Mouse (Mus musculus) erythroblast, adult 5-6 weeks (primary cell): ENCODE measurements around the gene Ost4. TPM values are rescaled to one million over a fixed set of nuclear protein-coding genes. Genes with fewer than 3 reads are reported as not detected.
A peak's percentile ranks its signal among the peaks of the same experiment; 100 is the strongest.

Experiments used
- ATAC-seq: replicated peaks from 2 replicates; pipeline ENCODE4 v1.8.0; 2016; ENCODE audit warnings: moderate number of reproducible peaks, mild to moderate bottlenecking, moderate TSS enrichment, inconsistent platforms; ENCODE audit not compliant: poor library complexity, low FRiP score, severe bottlenecking
- total RNA-seq, 2 experiments: library from RNA; stranded (forward) in 1 of 2; stranded (reverse) in 1 of 2; fragments of 150-400 nt in 1 of 2; fragments of 200-764, 138-1000 nt in 1 of 2; gene quantifications; 2 replicates each; pipeline versions ENCODE4 v1.2.3 to v1.2.4; 2015 to 2017; ENCODE audit warnings: low replicate concordance in 2 of 2

Gene Ost4
- total RNA-seq (2015; ENCODE audit: low replicate concordance) (167 and 176 TPM in 2 replicates), total RNA-seq (2017; ENCODE audit: low replicate concordance) (63.0 and 140 TPM in 2 replicates)

GRCm38 (mm10) chr5:30907413-30908059, at the start of gene Ost4:
Gene Ost4, minus strand, starts transcription at chr5:30907788.
- peak; percentile 92 for ATAC-seq

- no peak for ATAC-seq
Measured at GRCm38 (mm10) chr5:30955751-30956150, 48.2 kb upstream of the Ost4 start.

- ATAC-seq = no peak
Measured at GRCm38 (mm10) chr5:30954556-30954955, 47.0 kb upstream of the Ost4 start.

- ATAC-seq = no peak
Measured at GRCm38 (mm10) chr5:30954065-30954464, 46.5 kb upstream of the Ost4 start.

- ATAC-seq = no peak
Measured at GRCm38 (mm10) chr5:30952551-30952950, 45.0 kb upstream of the Ost4 start.

- ATAC-seq = no peak
Measured at GRCm38 (mm10) chr5:30951706-30952105, 44.1 kb upstream of the Ost4 start.

GRCm38 (mm10) chr5:30950922-30951321, 43.3 kb upstream of the Ost4 start:
- no peak for ATAC-seq

GRCm38 (mm10) chr5:30950451-30950850, 42.9 kb upstream of the Ost4 start:
- no peak for ATAC-seq

- peak; percentile 89 for ATAC-seq
Measured at GRCm38 (mm10) chr5:30949654-30950326, 42.2 kb upstream of the Ost4 start.

- no peak for ATAC-seq
Measured at GRCm38 (mm10) chr5:30948620-30949019, 41.0 kb upstream of the Ost4 start.

- ATAC-seq = no peak
Measured at GRCm38 (mm10) chr5:30944956-30945781, 37.6 kb upstream of the Ost4 start, which contains the start of gene Cgref1. Gene Cgref1, minus strand, starts transcription at chr5:30945591.

GRCm38 (mm10) chr5:30944344-30944743, 36.8 kb upstream of the Ost4 start:
- no peak for ATAC-seq

GRCm38 (mm10) chr5:30943004-30943403, 35.4 kb upstream of the Ost4 start:
- no peak for ATAC-seq

GRCm38 (mm10) chr5:30934725-30935461, 27.3 kb upstream of the Ost4 start:
- ATAC-seq = no peak

GRCm38 (mm10) chr5:30933705-30934104, 26.1 kb upstream of the Ost4 start:
- ATAC-seq = no peak

GRCm38 (mm10) chr5:30931378-30931777, 23.8 kb upstream of the Ost4 start:
- ATAC-seq = no peak

- no peak for ATAC-seq
Measured at GRCm38 (mm10) chr5:30930846-30931245, 23.3 kb upstream of the Ost4 start.

GRCm38 (mm10) chr5:30930121-30930520, 22.5 kb upstream of the Ost4 start:
- no peak for ATAC-seq

GRCm38 (mm10) chr5:30927945-30928529, 20.4 kb upstream of the Ost4 start:
- no peak for ATAC-seq
